Mouse (Mus musculus): ENCODE results near the gene Olfr1143. TPM values are rescaled to one million over a fixed set of nuclear protein-coding genes. Genes with fewer than 3 reads are reported as not detected.

Gene Olfr1143
- not detected in 3 replicates for total RNA-seq (2017)

DNA sequence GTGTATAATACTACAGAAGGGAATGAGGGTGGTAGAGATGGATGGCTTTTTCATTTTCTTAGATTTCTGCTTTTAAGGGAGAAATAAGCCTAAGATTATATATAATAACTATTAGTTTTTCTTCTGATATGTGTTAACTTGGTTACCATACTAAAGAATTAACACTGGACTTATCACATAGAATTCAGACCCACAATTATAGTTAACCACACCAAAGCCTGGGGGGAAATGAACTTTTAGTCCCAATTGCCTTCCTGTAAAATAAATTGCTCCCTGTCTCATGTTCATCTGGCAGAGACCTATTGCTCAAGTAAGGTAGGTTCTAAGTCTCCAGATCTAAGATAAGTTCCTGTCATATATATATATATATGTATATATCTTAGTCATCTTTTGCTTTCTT lies at the start of gene Olfr1143:
Gene Olfr1143, plus strand, starts transcription at position 301 of the 400 bp plus-strand sequence.
- ATAC-seq (replicated peaks; ENCODE audit: insufficient number of reproducible peaks, low FRiP score, low TSS enrichment, poor library complexity, severe bottlenecking) = no peak

DNA sequence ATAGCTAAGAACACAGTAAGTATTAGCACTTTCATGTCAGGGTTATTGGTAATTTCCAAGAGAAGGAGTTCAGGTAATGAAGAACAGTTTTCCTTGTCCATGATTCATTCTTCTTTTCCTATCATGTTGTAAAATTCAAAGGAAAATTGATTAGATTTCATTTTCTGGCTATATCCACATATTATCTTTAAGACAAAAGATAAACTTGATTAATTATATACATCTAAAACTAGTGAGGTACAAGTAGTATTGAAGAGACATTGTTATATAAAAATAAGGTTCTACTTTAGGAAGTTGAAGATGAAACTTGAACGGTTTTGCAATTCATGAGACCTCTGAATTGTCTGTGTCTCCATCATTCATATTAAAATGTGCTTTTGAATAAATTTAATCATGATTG lies 46.5 kb upstream of the Olfr1143 start, which contains the start of gene Olfr1141:
Gene Olfr1141, minus strand, starts transcription at position 101 of the 400 bp plus-strand sequence.
- no peak for ATAC-seq (replicated peaks; ENCODE audit: insufficient number of reproducible peaks, low FRiP score, low TSS enrichment, poor library complexity, severe bottlenecking)

- ATAC-seq (replicated peaks; ENCODE audit: insufficient number of reproducible peaks, low FRiP score, low TSS enrichment, poor library complexity, severe bottlenecking) = no peak
Observed at GRCm38 (mm10) chr2:87776143-87776542, 24.2 kb upstream of the Olfr1143 start.

DNA sequence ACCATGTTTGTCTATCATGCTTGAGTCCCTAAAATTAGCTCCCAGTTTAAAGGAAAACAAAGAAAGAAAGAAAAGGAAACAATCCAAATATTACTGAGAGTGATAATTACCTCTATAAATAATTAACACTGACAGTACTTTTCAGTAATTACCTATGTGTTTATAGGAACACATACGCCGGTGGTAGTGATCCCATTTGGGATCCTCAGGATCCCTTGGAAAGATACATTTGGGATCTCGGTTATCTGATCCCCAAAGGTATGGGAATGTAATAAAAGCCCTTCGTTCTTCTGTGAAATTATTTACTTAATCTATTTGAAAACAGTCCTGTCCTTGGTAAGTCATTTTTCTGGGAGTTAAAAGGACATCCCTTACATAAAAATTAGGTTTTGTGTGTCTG lies 21.2 kb upstream of the Olfr1143 start, which contains the start of gene Olfr152:
Gene Olfr152, plus strand, starts transcription at position 301 of the 400 bp plus-strand sequence.
- no peak for ATAC-seq (replicated peaks; ENCODE audit: insufficient number of reproducible peaks, low FRiP score, low TSS enrichment, poor library complexity, severe bottlenecking)

DNA sequence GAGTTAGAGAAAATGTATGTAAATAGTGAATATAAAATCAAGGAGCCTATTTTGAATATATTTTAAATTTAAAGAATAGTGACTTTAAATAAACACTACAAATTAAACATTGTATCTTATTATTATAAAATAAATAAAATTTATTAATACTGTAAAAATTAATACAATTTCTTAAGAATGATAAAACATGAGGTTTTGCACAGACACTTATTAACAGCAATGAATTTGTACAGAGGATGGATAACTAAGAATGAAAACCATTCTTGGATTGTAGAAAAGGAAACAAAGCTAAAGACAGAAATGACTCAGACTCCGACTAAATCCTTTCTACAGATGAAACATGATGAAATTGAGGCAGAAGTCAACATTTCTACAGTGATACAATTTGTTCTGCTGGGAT lies 9.1 kb downstream of the Olfr1143 start, which contains the start of gene Olfr1145:
Gene Olfr1145, plus strand, starts transcription at position 301 of the 400 bp plus-strand sequence.
- no peak for ATAC-seq (replicated peaks; ENCODE audit: insufficient number of reproducible peaks, low FRiP score, low TSS enrichment, poor library complexity, severe bottlenecking)

GRCm38 (mm10) chr2:87830233-87830632 lies 29.8 kb downstream of the Olfr1143 start, which contains the start of gene Olfr1148:
Olfr1148 (plus strand) TSS chr2:87830533.
- ATAC-seq (replicated peaks; ENCODE audit: insufficient number of reproducible peaks, low FRiP score, low TSS enrichment, poor library complexity, severe bottlenecking) = no peak

- no peak for ATAC-seq (replicated peaks; ENCODE audit: insufficient number of reproducible peaks, low FRiP score, low TSS enrichment, poor library complexity, severe bottlenecking)
Observed at GRCm38 (mm10) chr2:87843693-87844092, 43.3 kb downstream of the Olfr1143 start, which contains the start of gene Olfr1150-ps1. Olfr1150-ps1 (plus strand) TSS chr2:87843993.

Other genes starting within 250 kb of the Olfr1143 start
- not detected in 3 replicates for gene Olfr1129, start 226.7 kb upstream of the Olfr1143 start, total RNA-seq (2017)
- gene Olfr1130, start 194.4 kb upstream of the Olfr1143 start, total RNA-seq (2017) = not detected in 3 replicates
- not detected in 3 replicates for gene Olfr1131, start 173.5 kb upstream of the Olfr1143 start, total RNA-seq (2017)
- not detected in 3 replicates for gene Olfr1132, start 163.1 kb upstream of the Olfr1143 start, total RNA-seq (2017)
- gene Olfr1133, start 153.2 kb upstream of the Olfr1143 start, total RNA-seq (2017) = not detected in 3 replicates
- gene Olfr1134, start 142.1 kb upstream of the Olfr1143 start, total RNA-seq (2017) = not detected in 3 replicates
- gene Olfr1135, start 126.9 kb upstream of the Olfr1143 start, total RNA-seq (2017) = not detected in 3 replicates
- gene Olfr1136, start 106.6 kb upstream of the Olfr1143 start, total RNA-seq (2017) = not detected in 3 replicates
- not detected in 3 replicates for gene Olfr1137, start 87.4 kb upstream of the Olfr1143 start, total RNA-seq (2017)
- not detected in 3 replicates for gene Olfr1138, start 60.6 kb upstream of the Olfr1143 start, total RNA-seq (2017)
- gene Olfr1140, start 56.8 kb upstream of the Olfr1143 start, total RNA-seq (2017) = not detected in 3 replicates
- not detected in 3 replicates for gene Olfr1141, start 46.6 kb upstream of the Olfr1143 start, total RNA-seq (2017)
- 1.2 TPM in 1 of 3 replicates, not detected in the others for gene Olfr152, start 21.1 kb upstream of the Olfr1143 start, total RNA-seq (2017)
- gene Olfr1145, start 9.2 kb downstream of the Olfr1143 start, total RNA-seq (2017) = not detected in 3 replicates
- gene Olfr1148, start 29.9 kb downstream of the Olfr1143 start, total RNA-seq (2017) = not detected in 3 replicates
- not detected in 3 replicates for gene Olfr1150-ps1, start 43.4 kb downstream of the Olfr1143 start, total RNA-seq (2017)
- gene Olfr1151, start 55.3 kb downstream of the Olfr1143 start, total RNA-seq (2017) = not detected in 3 replicates
- gene Olfr1152, start 65.9 kb downstream of the Olfr1143 start, total RNA-seq (2017) = not detected in 3 replicates
- not detected in 3 replicates for gene Olfr1153, start 94.4 kb downstream of the Olfr1143 start, total RNA-seq (2017)
- gene Olfr1154, start 104.6 kb downstream of the Olfr1143 start, total RNA-seq (2017) = not detected in 3 replicates
- gene Olfr1155, start 144.5 kb downstream of the Olfr1143 start, total RNA-seq (2017) = not detected in 3 replicates
- not detected in 3 replicates for gene Olfr1156, start 152.5 kb downstream of the Olfr1143 start, total RNA-seq (2017)
- not detected in 3 replicates for gene Olfr1157, start 167.7 kb downstream of the Olfr1143 start, total RNA-seq (2017)
- gene Olfr74, start 174.1 kb downstream of the Olfr1143 start, total RNA-seq (2017) = not detected in 3 replicates
- gene Olfr1158, start 189.5 kb downstream of the Olfr1143 start, total RNA-seq (2017) = not detected in 3 replicates
- gene Olfr1160, start 207.7 kb downstream of the Olfr1143 start, total RNA-seq (2017) = 0.32 TPM in 1 of 3 replicates, not detected in the others
- not detected in 3 replicates for gene Olfr1161, start 222.2 kb downstream of the Olfr1143 start, total RNA-seq (2017)
- gene Olfr73, start 237.1 kb downstream of the Olfr1143 start, total RNA-seq (2017) = not detected in 3 replicates